Mouse (Mus musculus): ENCODE results near the gene Slc4a4.

The Slc4a4 gene

GRCm38 (mm10) chr5:89036147-89036546 is 149.5 kb downstream of the Slc4a4 start:
- DNase-seq (ENCODE audit: low read depth, low spot score): no peak
- Histone ChIP-seq H3K36me3 (ENCODE audit: control insufficient read depth, insufficient read depth, low read length, poor library complexity, severe bottlenecking) (no peaks in the 10 kb centered on the region), H3K27me3 (ENCODE audit: control insufficient read depth, insufficient read depth, low read length, poor library complexity, severe bottlenecking) (no peaks in the 10 kb centered on the region)

GRCm38 (mm10) chr5:89040814-89041213 is 154.2 kb downstream of the Slc4a4 start:
- H3K27me3 ChIP-seq (ENCODE audit: control insufficient read depth, insufficient read depth, low read length, poor library complexity, severe bottlenecking): no peaks in the 10 kb centered on the region
- H3K36me3 ChIP-seq (ENCODE audit: control insufficient read depth, insufficient read depth, low read length, poor library complexity, severe bottlenecking): no peaks in the 10 kb centered on the region
- no peak for DNase-seq (ENCODE audit: low read depth, low spot score)

GRCm38 (mm10) chr5:89043846-89044245 is 157.2 kb downstream of the Slc4a4 start:
- no peak for DNase-seq (ENCODE audit: low read depth, low spot score)
- H3K36me3 ChIP-seq (ENCODE audit: control insufficient read depth, insufficient read depth, low read length, poor library complexity, severe bottlenecking): no peaks in the 10 kb centered on the region
- no peaks in the 10 kb centered on the region for H3K27me3 ChIP-seq (ENCODE audit: control insufficient read depth, insufficient read depth, low read length, poor library complexity, severe bottlenecking)

- Histone ChIP-seq H3K36me3 (ENCODE audit: control insufficient read depth, insufficient read depth, low read length, poor library complexity, severe bottlenecking) (no peaks in the 10 kb centered on the region), H3K27me3 (ENCODE audit: control insufficient read depth, insufficient read depth, low read length, poor library complexity, severe bottlenecking) (no peaks in the 10 kb centered on the region)
- DNase-seq (ENCODE audit: low read depth, low spot score): no peak
Observed at GRCm38 (mm10) chr5:89044801-89045200, 158.2 kb downstream of the Slc4a4 start.

- no peaks in the 10 kb centered on the region for H3K27me3 ChIP-seq (ENCODE audit: control insufficient read depth, insufficient read depth, low read length, poor library complexity, severe bottlenecking)
- no peaks in the 10 kb centered on the region for H3K36me3 ChIP-seq (ENCODE audit: control insufficient read depth, insufficient read depth, low read length, poor library complexity, severe bottlenecking)
- no peak for DNase-seq (ENCODE audit: low read depth, low spot score)
Observed at GRCm38 (mm10) chr5:89051577-89051976, 165.0 kb downstream of the Slc4a4 start.

GRCm38 (mm10) chr5:89052230-89052629 is 165.6 kb downstream of the Slc4a4 start:
- Histone ChIP-seq H3K36me3 (ENCODE audit: control insufficient read depth, insufficient read depth, low read length, poor library complexity, severe bottlenecking) (no peaks in the 10 kb centered on the region), H3K27me3 (ENCODE audit: control insufficient read depth, insufficient read depth, low read length, poor library complexity, severe bottlenecking) (no peaks in the 10 kb centered on the region)
- no peak for DNase-seq (ENCODE audit: low read depth, low spot score)

- no peak for DNase-seq (ENCODE audit: low read depth, low spot score)
- Histone ChIP-seq H3K36me3 (ENCODE audit: control insufficient read depth, insufficient read depth, low read length, poor library complexity, severe bottlenecking) (no peaks in the 10 kb centered on the region), H3K27me3 (ENCODE audit: control insufficient read depth, insufficient read depth, low read length, poor library complexity, severe bottlenecking) (no peaks in the 10 kb centered on the region)
Observed at GRCm38 (mm10) chr5:89055656-89056055, 169.0 kb downstream of the Slc4a4 start.

- no peak for DNase-seq (ENCODE audit: low read depth, low spot score)
- Histone ChIP-seq H3K27me3 (ENCODE audit: control insufficient read depth, insufficient read depth, low read length, poor library complexity, severe bottlenecking) (no peaks in the 10 kb centered on the region), H3K36me3 (ENCODE audit: control insufficient read depth, insufficient read depth, low read length, poor library complexity, severe bottlenecking) (no peaks in the 10 kb centered on the region)
Observed at GRCm38 (mm10) chr5:89056370-89056769, 169.8 kb downstream of the Slc4a4 start.

GRCm38 (mm10) chr5:89061097-89061496 is 174.5 kb downstream of the Slc4a4 start:
- H3K36me3 ChIP-seq (ENCODE audit: control insufficient read depth, insufficient read depth, low read length, poor library complexity, severe bottlenecking): no peaks in the 10 kb centered on the region
- no peaks in the 10 kb centered on the region for H3K27me3 ChIP-seq (ENCODE audit: control insufficient read depth, insufficient read depth, low read length, poor library complexity, severe bottlenecking)
- DNase-seq (ENCODE audit: low read depth, low spot score): no peak

GRCm38 (mm10) chr5:89062286-89062685 is 175.7 kb downstream of the Slc4a4 start:
- no peak for DNase-seq (ENCODE audit: low read depth, low spot score)
- Histone ChIP-seq H3K27me3 (ENCODE audit: control insufficient read depth, insufficient read depth, low read length, poor library complexity, severe bottlenecking) (no peaks in the 10 kb centered on the region), H3K36me3 (ENCODE audit: control insufficient read depth, insufficient read depth, low read length, poor library complexity, severe bottlenecking) (no peaks in the 10 kb centered on the region)

GRCm38 (mm10) chr5:89067111-89067510 is 180.5 kb downstream of the Slc4a4 start:
- H3K36me3 ChIP-seq (ENCODE audit: control insufficient read depth, insufficient read depth, low read length, poor library complexity, severe bottlenecking): no peaks in the 10 kb centered on the region
- DNase-seq (ENCODE audit: low read depth, low spot score): no peak
- no peaks in the 10 kb centered on the region for H3K27me3 ChIP-seq (ENCODE audit: control insufficient read depth, insufficient read depth, low read length, poor library complexity, severe bottlenecking)

- DNase-seq (ENCODE audit: low read depth, low spot score): no peak
- Histone ChIP-seq H3K27me3 (ENCODE audit: control insufficient read depth, insufficient read depth, low read length, poor library complexity, severe bottlenecking) (no peaks in the 10 kb centered on the region), H3K36me3 (ENCODE audit: control insufficient read depth, insufficient read depth, low read length, poor library complexity, severe bottlenecking) (no peaks in the 10 kb centered on the region)
Observed at GRCm38 (mm10) chr5:89068072-89068471, 181.5 kb downstream of the Slc4a4 start.

GRCm38 (mm10) chr5:89070051-89070450 is 183.4 kb downstream of the Slc4a4 start:
- no peaks in the 10 kb centered on the region for H3K36me3 ChIP-seq (ENCODE audit: control insufficient read depth, insufficient read depth, low read length, poor library complexity, severe bottlenecking)
- no peak for DNase-seq (ENCODE audit: low read depth, low spot score)
- no peaks in the 10 kb centered on the region for H3K27me3 ChIP-seq (ENCODE audit: control insufficient read depth, insufficient read depth, low read length, poor library complexity, severe bottlenecking)

GRCm38 (mm10) chr5:89071957-89072356 is 185.3 kb downstream of the Slc4a4 start:
- H3K27me3 ChIP-seq (ENCODE audit: control insufficient read depth, insufficient read depth, low read length, poor library complexity, severe bottlenecking): no peaks in the 10 kb centered on the region
- no peak for DNase-seq (ENCODE audit: low read depth, low spot score)

GRCm38 (mm10) chr5:89077711-89078110 is 191.1 kb downstream of the Slc4a4 start:
- DNase-seq (ENCODE audit: low read depth, low spot score): no peak
- Histone ChIP-seq H3K27me3 (ENCODE audit: control insufficient read depth, insufficient read depth, low read length, poor library complexity, severe bottlenecking) (no peaks in the 10 kb centered on the region), H3K36me3 (ENCODE audit: control insufficient read depth, insufficient read depth, low read length, poor library complexity, severe bottlenecking) (no peaks in the 10 kb centered on the region)

More at GRCm38 (mm10) chr5:89071957-89072356, 185.3 kb downstream of the Slc4a4 start:
- no peaks in the 10 kb centered on the region for H3K36me3 ChIP-seq (ENCODE audit: control insufficient read depth, insufficient read depth, low read length, poor library complexity, severe bottlenecking)

- Histone ChIP-seq H3K36me3 (ENCODE audit: control insufficient read depth, insufficient read depth, low read length, poor library complexity, severe bottlenecking) (no peaks in the 10 kb centered on the region), H3K27me3 (ENCODE audit: control insufficient read depth, insufficient read depth, low read length, poor library complexity, severe bottlenecking) (no peaks in the 10 kb centered on the region)
- no peak for DNase-seq (ENCODE audit: low read depth, low spot score)
Observed at GRCm38 (mm10) chr5:89083476-89083875, 196.9 kb downstream of the Slc4a4 start.
